Mouse (Mus musculus) myocyte (in vitro differentiated cells): ENCODE measurements around the gene Pld5. TPM values are rescaled to one million over a fixed set of nuclear protein-coding genes. Genes with fewer than 3 reads are reported as not detected.

Experiments
- H3K27me3 ChIP-seq: one replicate; pipeline ENCODE4 v1.6.1; 2011; ENCODE audit not compliant: control insufficient read depth, insufficient read depth, insufficient read length
- H3K36me3 ChIP-seq: one replicate; pipeline ENCODE4 v1.6.1; 2011; ENCODE audit not compliant: control insufficient read depth, insufficient read depth
- H3K4me2 ChIP-seq: one replicate; pipeline ENCODE4 v1.6.1; 2011; ENCODE audit warnings: low read depth, control low read depth
- H3K4me3 ChIP-seq: one replicate; pipeline ENCODE4 v1.5.1; 2011; ENCODE audit warnings: mild to moderate bottlenecking, control low read depth, moderate library complexity
- H3K79me2 ChIP-seq: one replicate; pipeline ENCODE4 v1.6.1; 2011; ENCODE audit not compliant: control insufficient read depth, insufficient read depth
- H3ac ChIP-seq: one replicate; pipeline ENCODE4 v1.6.1; 2011; ENCODE audit not compliant: control insufficient read depth, insufficient read length
- CEBPB ChIP-seq: IDR thresholded peaks from 2 replicates; pipeline ENCODE4 v1.6.1; 2011; ENCODE audit warnings: mild to moderate bottlenecking, moderate library complexity; ENCODE audit not compliant: poor library complexity, insufficient read depth, severe bottlenecking
- E2F4 ChIP-seq: IDR thresholded peaks from one replicate; pipeline ENCODE4 v1.6.1; 2011; ENCODE audit warnings: mild to moderate bottlenecking, control low read depth, moderate library complexity; ENCODE audit not compliant: insufficient read depth
- MAX ChIP-seq: IDR thresholded peaks from one replicate; pipeline ENCODE4 v1.6.1; 2011; ENCODE audit warnings: low read depth, mild to moderate bottlenecking, control low read depth
- MYOD1 ChIP-seq, 3 experiments: IDR thresholded peaks; one replicate each; pipeline ENCODE4 v1.6.1; 2011; ENCODE audit warnings: control low read depth in 2 of 3, low read depth in 2 of 3, mild to moderate bottlenecking in 2 of 3, moderate library complexity in 1 of 3; ENCODE audit not compliant: insufficient read length in 2 of 3, control insufficient read depth in 1 of 3
- MYOG ChIP-seq, 3 experiments: IDR thresholded peaks; one replicate each; pipeline ENCODE4 v1.6.1; 2011; ENCODE audit warnings: control low read depth in 2 of 3, low read depth in 2 of 3, mild to moderate bottlenecking in 2 of 3; ENCODE audit not compliant: insufficient read length in 2 of 3, control insufficient read depth in 1 of 3, insufficient read depth in 1 of 3
- POLR2A ChIP-seq: IDR thresholded peaks from one replicate; pipeline ENCODE4 v1.6.1; 2011; ENCODE audit warnings: low read depth, mild to moderate bottlenecking, control low read depth, moderate library complexity; ENCODE audit not compliant: insufficient read length
- POLR2AphosphoS2 ChIP-seq: IDR thresholded peaks from one replicate; pipeline ENCODE4 v1.6.1; 2011; ENCODE audit warnings: low read depth, control low read depth; ENCODE audit not compliant: insufficient read length
- REST ChIP-seq: IDR thresholded peaks from one replicate; pipeline ENCODE4 v1.6.1; 2011; ENCODE audit warnings: mild to moderate bottlenecking, control low read depth, moderate library complexity; ENCODE audit not compliant: insufficient read depth, insufficient read length
- SRF ChIP-seq: IDR thresholded peaks from one replicate; pipeline ENCODE4 v1.6.1; 2011; ENCODE audit warnings: low read depth; ENCODE audit not compliant: control insufficient read depth, insufficient read length
- TCF12 ChIP-seq: IDR thresholded peaks from one replicate; pipeline ENCODE4 v1.6.1; 2011; ENCODE audit warnings: mild to moderate bottlenecking, control low read depth; ENCODE audit not compliant: poor library complexity, insufficient read depth, severe bottlenecking
- TCF3 ChIP-seq: IDR thresholded peaks from one replicate; pipeline ENCODE4 v1.6.1; 2011; ENCODE audit warnings: low read depth, control low read depth; ENCODE audit not compliant: insufficient read length
- USF1 ChIP-seq: IDR thresholded peaks from one replicate; pipeline ENCODE4 v1.6.1; 2011; ENCODE audit warnings: low read depth, mild to moderate bottlenecking, control low read depth, moderate library complexity
- polyA plus RNA-seq: library from polyadenylated mRNA; unstranded; fragments of >200 nt; fragmentation: generic; extraction: Trizol; gene quantifications from one replicate; pipeline ENCODE4 v1.2.1, GENCODE M21; 2012; ENCODE audit warnings: missing spikeins

The Pld5 gene
- polyA plus RNA-seq, 1 experiment: not detected

DNA sequence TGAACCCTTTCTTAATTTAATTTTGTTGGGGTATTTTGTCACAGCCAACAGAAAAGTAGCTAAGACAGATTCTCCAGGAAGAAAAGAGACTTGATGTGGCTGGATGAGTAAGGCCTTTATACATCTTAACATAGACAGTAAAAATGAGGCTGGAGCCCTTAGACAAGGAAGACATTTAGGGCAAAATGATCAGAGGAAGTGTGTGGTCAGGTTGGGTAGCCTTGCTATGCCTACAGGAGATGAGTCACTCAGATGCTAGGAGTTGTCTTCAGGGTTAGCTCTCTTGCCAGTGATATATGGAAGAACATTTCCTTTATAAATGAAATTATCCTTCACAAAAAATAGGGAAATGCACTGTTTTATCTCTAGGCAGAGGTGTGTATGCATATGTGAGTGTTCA is 198.3 kb downstream of the Pld5 start:
- no peak overlapping the region for H3ac ChIP-seq
- no peaks in the 10 kb centered on the region for H3K36me3 ChIP-seq
- no peaks in the 10 kb centered on the region for H3K27me3 ChIP-seq
- H3K79me2 ChIP-seq: no peaks in the 10 kb centered on the region
- H3K4me2 ChIP-seq: no peak overlapping the region
- TF ChIP-seq CEBPB: no peak
- no peak for TF ChIP-seq TCF3
- no peak for TF ChIP-seq USF1
- TF ChIP-seq REST: no peak
- no peak for TF ChIP-seq POLR2A
- no peak for TF ChIP-seq MAX
- no peak for TF ChIP-seq MYOD1 (IDR thresholded peaks at IDR 0.05; ENCODE audit: control insufficient read depth in 1 of 3, insufficient read length in 2 of 3, low read depth in 2 of 3)
- no peak for TF ChIP-seq SRF
- TF ChIP-seq E2F4: no peak
- TF ChIP-seq MYOG (IDR thresholded peaks at IDR 0.05; ENCODE audit: control insufficient read depth in 1 of 3, insufficient read depth in 1 of 3, insufficient read length in 2 of 3, low read depth in 2 of 3): no peak
- H3K4me3 ChIP-seq: no peak overlapping the region

- Histone ChIP-seq H3K4me3 (no peak overlapping the region), H3K4me2 (no peak overlapping the region), H3ac (no peak overlapping the region), H3K27me3 (no peaks in the 10 kb centered on the region), H3K79me2 (no peaks in the 10 kb centered on the region), H3K36me3 (no peaks in the 10 kb centered on the region)
- TF ChIP-seq POLR2AphosphoS2 (no peak), MYOD1 (IDR thresholded peaks at IDR 0.05; ENCODE audit: control insufficient read depth in 1 of 3, insufficient read length in 2 of 3, low read depth in 2 of 3) (no peak), MAX (no peak), TCF12 (no peak), POLR2A (no peak), REST (no peak)
Measured at GRCm38 (mm10) chr1:176075810-176076209, 199.3 kb downstream of the Pld5 start.

DNA sequence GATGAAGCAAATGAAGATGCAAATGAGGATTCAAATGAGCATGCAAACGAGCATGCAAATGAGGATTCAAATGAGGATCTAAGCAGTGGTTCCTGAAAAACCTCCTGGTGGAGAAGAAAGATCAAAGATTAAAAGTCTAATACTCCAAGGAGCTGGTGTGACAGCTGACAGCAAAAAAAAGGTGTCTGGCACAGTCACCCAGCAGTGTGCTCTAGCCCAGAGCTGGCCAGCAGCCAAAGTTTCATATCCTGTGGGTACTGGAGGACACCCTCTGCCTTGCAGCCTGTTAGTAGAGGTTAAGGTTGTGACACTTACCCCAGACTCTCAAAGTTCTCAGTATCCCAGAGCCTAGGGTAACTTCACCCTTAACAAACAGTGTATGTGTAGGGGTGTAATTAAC is 199.7 kb downstream of the Pld5 start:
- no peak overlapping the region for H3K4me3 ChIP-seq
- no peaks in the 10 kb centered on the region for H3K27me3 ChIP-seq
- no peak overlapping the region for H3ac ChIP-seq
- no peaks in the 10 kb centered on the region for H3K79me2 ChIP-seq
- H3K4me2 ChIP-seq: peak overlapping the region; percentile 1
- no peaks in the 10 kb centered on the region for H3K36me3 ChIP-seq
- TF ChIP-seq MYOD1 (IDR thresholded peaks at IDR 0.05; ENCODE audit: control insufficient read depth in 1 of 3, insufficient read length in 2 of 3, low read depth in 2 of 3) (peak in 2 of 3 experiments; percentile 10 to 20), TCF12 (no peak)

- no peaks in the 10 kb centered on the region for H3K79me2 ChIP-seq
- H3K4me2 ChIP-seq: no peak overlapping the region
- TF ChIP-seq TCF3 (no peak), USF1 (no peak), SRF (no peak), E2F4 (no peak), CEBPB (no peak), POLR2A (no peak), MYOD1 (IDR thresholded peaks at IDR 0.05; ENCODE audit: control insufficient read depth in 1 of 3, insufficient read length in 2 of 3, low read depth in 2 of 3) (no peak), TCF12 (no peak), MYOG (IDR thresholded peaks at IDR 0.05; ENCODE audit: control insufficient read depth in 1 of 3, insufficient read depth in 1 of 3, insufficient read length in 2 of 3, low read depth in 2 of 3) (no peak), REST (no peak), MAX (no peak), POLR2AphosphoS2 (no peak)
- no peaks in the 10 kb centered on the region for H3K36me3 ChIP-seq
- H3K27me3 ChIP-seq: no peaks in the 10 kb centered on the region
- no peak overlapping the region for H3K4me3 ChIP-seq
- H3ac ChIP-seq: no peak overlapping the region
Measured at GRCm38 (mm10) chr1:176074526-176074925, 200.6 kb downstream of the Pld5 start.

GRCm38 (mm10) chr1:176065281-176065680 is 209.8 kb downstream of the Pld5 start:
- Histone ChIP-seq H3K36me3 (no peaks in the 10 kb centered on the region), H3K4me3 (no peak overlapping the region), H3K4me2 (no peak overlapping the region), H3K79me2 (no peaks in the 10 kb centered on the region), H3K27me3 (no peaks in the 10 kb centered on the region), H3ac (no peak overlapping the region)
- TF ChIP-seq REST (no peak), E2F4 (no peak), TCF12 (no peak), POLR2AphosphoS2 (no peak), MAX (no peak), TCF3 (no peak), CEBPB (no peak), SRF (no peak), MYOG (IDR thresholded peaks at IDR 0.05; ENCODE audit: control insufficient read depth in 1 of 3, insufficient read depth in 1 of 3, insufficient read length in 2 of 3, low read depth in 2 of 3) (no peak), MYOD1 (IDR thresholded peaks at IDR 0.05; ENCODE audit: control insufficient read depth in 1 of 3, insufficient read length in 2 of 3, low read depth in 2 of 3) (no peak), POLR2A (no peak), USF1 (no peak)
